Mouse (Mus musculus): Measurements from ENCODE around the gene Mycbp2. TPM values are rescaled to one million over a fixed set of nuclear protein-coding genes. Genes with fewer than 3 reads are reported as not detected.
A peak's percentile ranks its signal among the peaks of the same experiment; 100 is the strongest.

Gene Mycbp2
- polyA plus RNA-seq, 1 experiment from 2014 or later = 18.3 TPM

GRCm38 (mm10) chr14:103114994-103115670 is 231.5 kb downstream of the Mycbp2 start:
- TF ChIP-seq EP300 (IDR thresholded peaks at IDR 0.05) (no peak), CTCF (IDR thresholded peaks at IDR 0.05) (no peak)
- DNase-seq (ENCODE audit: low spot score) (peak; percentile 12), ATAC-seq (peak; percentile 48; the same call in 1 of the 2 replicates)
- Histone ChIP-seq H3K27me3 (replicated peaks; ENCODE audit: insufficient read depth, low read length) (no peaks in the 10 kb centered on the region), H3K36me3 (ENCODE audit: insufficient read depth, low read length) (peaks cover 43% of the 10 kb centered on the region), H3K9ac (replicated peaks; ENCODE audit: low read depth) (no peak overlapping the region), H3K4me2 (replicated peaks; ENCODE audit: low read depth, low read length) (no peak overlapping the region), H3K9me3 (ENCODE audit: low read length) (no peaks in the 10 kb centered on the region), H3K4me1 (ENCODE audit: insufficient read depth, low read depth, low read length) (no peaks in the 10 kb centered on the region), H3K27ac (ENCODE audit: low read length) (no peak overlapping the region), H3K4me3 (ENCODE audit: low read depth, low read length) (no peak overlapping the region)
- WGBS = 98% methylated on average over 3 of the region's 3 CpGs

- WGBS = 85% methylated on average over 3 of the region's 3 CpGs
- no peaks in the 10 kb centered on the region for H3K27me3 ChIP-seq (replicated peaks; ENCODE audit: insufficient read depth, low read length)
- H3K4me2 ChIP-seq (replicated peaks; ENCODE audit: low read depth, low read length) = no peak overlapping the region
- H3K36me3 ChIP-seq (ENCODE audit: insufficient read depth, low read length) = peaks cover 25% of the 10 kb centered on the region
- H3K9ac ChIP-seq (replicated peaks; ENCODE audit: low read depth) = no peak overlapping the region
- no peaks in the 10 kb centered on the region for H3K9me3 ChIP-seq (ENCODE audit: low read length)
- no peaks in the 10 kb centered on the region for H3K4me1 ChIP-seq (ENCODE audit: insufficient read depth, low read depth, low read length)
- H3K4me3 ChIP-seq (ENCODE audit: low read depth, low read length) = no peak overlapping the region
- no peak overlapping the region for H3K27ac ChIP-seq (ENCODE audit: low read length)
- no peak for DNase-seq (ENCODE audit: low spot score)
- TF ChIP-seq EP300 (IDR thresholded peaks at IDR 0.05) (no peak), CTCF (IDR thresholded peaks at IDR 0.05) (no peak)
- no peak for ATAC-seq
Observed at GRCm38 (mm10) chr14:103112606-103113363, 233.8 kb downstream of the Mycbp2 start.

GRCm38 (mm10) chr14:103109971-103110370 is 236.6 kb downstream of the Mycbp2 start:
- 80% methylated on average over 4 of the region's 4 CpGs for WGBS
- no peak overlapping the region for H3K27ac ChIP-seq (ENCODE audit: low read length)
- no peaks in the 10 kb centered on the region for H3K4me1 ChIP-seq (ENCODE audit: insufficient read depth, low read depth, low read length)
- H3K36me3 ChIP-seq (ENCODE audit: insufficient read depth, low read length) = peaks cover 8% of the 10 kb centered on the region; the same call in 1 of the 2 replicates
- no peak overlapping the region for H3K4me2 ChIP-seq (replicated peaks; ENCODE audit: low read depth, low read length)
- no peaks in the 10 kb centered on the region for H3K9me3 ChIP-seq (ENCODE audit: low read length)
- no peaks in the 10 kb centered on the region for H3K27me3 ChIP-seq (replicated peaks; ENCODE audit: insufficient read depth, low read length)
- DNase-seq (ENCODE audit: low spot score) (no peak), ATAC-seq (no peak)
- TF ChIP-seq EP300 (IDR thresholded peaks at IDR 0.05) = no peak
- no peak for TF ChIP-seq CTCF (IDR thresholded peaks at IDR 0.05)
- no peak overlapping the region for H3K9ac ChIP-seq (replicated peaks; ENCODE audit: low read depth)
- no peak overlapping the region for H3K4me3 ChIP-seq (ENCODE audit: low read depth, low read length)

- DNase-seq (ENCODE audit: low spot score) (no peak), ATAC-seq (no peak)
- Histone ChIP-seq H3K27ac (ENCODE audit: low read length) (no peak overlapping the region), H3K9me3 (ENCODE audit: low read length) (no peaks in the 10 kb centered on the region), H3K27me3 (replicated peaks; ENCODE audit: insufficient read depth, low read length) (no peaks in the 10 kb centered on the region), H3K4me2 (replicated peaks; ENCODE audit: low read depth, low read length) (no peak overlapping the region), H3K4me1 (ENCODE audit: insufficient read depth, low read depth, low read length) (no peaks in the 10 kb centered on the region), H3K4me3 (ENCODE audit: low read depth, low read length) (no peak overlapping the region), H3K36me3 (ENCODE audit: insufficient read depth, low read length) (no peaks in the 10 kb centered on the region), H3K9ac (replicated peaks; ENCODE audit: low read depth) (no peak overlapping the region)
- WGBS = 86% methylated on average over 2 of the region's 2 CpGs
- TF ChIP-seq CTCF (IDR thresholded peaks at IDR 0.05) (no peak), EP300 (IDR thresholded peaks at IDR 0.05) (no peak)
Observed at GRCm38 (mm10) chr14:103106301-103106700, 240.3 kb downstream of the Mycbp2 start.

GRCm38 (mm10) chr14:103102731-103103335 is 243.8 kb downstream of the Mycbp2 start:
- no peak for ATAC-seq
- TF ChIP-seq CTCF (IDR thresholded peaks at IDR 0.05) (no peak), EP300 (IDR thresholded peaks at IDR 0.05) (no peak)
- Histone ChIP-seq H3K4me1 (ENCODE audit: insufficient read depth, low read depth, low read length) (no peaks in the 10 kb centered on the region), H3K27ac (ENCODE audit: low read length) (no peak overlapping the region), H3K4me3 (ENCODE audit: low read depth, low read length) (no peak overlapping the region), H3K9me3 (ENCODE audit: low read length) (no peaks in the 10 kb centered on the region), H3K9ac (replicated peaks; ENCODE audit: low read depth) (no peak overlapping the region), H3K27me3 (replicated peaks; ENCODE audit: insufficient read depth, low read length) (no peaks in the 10 kb centered on the region), H3K36me3 (ENCODE audit: insufficient read depth, low read length) (no peaks in the 10 kb centered on the region), H3K4me2 (replicated peaks; ENCODE audit: low read depth, low read length) (no peak overlapping the region)
- 48% methylated on average over 10 of the region's 10 CpGs for WGBS
- DNase-seq (ENCODE audit: low spot score) = no peak

GRCm38 (mm10) chr14:103102246-103102645 is 244.4 kb downstream of the Mycbp2 start:
- Histone ChIP-seq H3K9me3 (ENCODE audit: low read length) (no peaks in the 10 kb centered on the region), H3K4me2 (replicated peaks; ENCODE audit: low read depth, low read length) (no peak overlapping the region), H3K9ac (replicated peaks; ENCODE audit: low read depth) (no peak overlapping the region), H3K36me3 (ENCODE audit: insufficient read depth, low read length) (no peaks in the 10 kb centered on the region), H3K27ac (ENCODE audit: low read length) (no peak overlapping the region), H3K4me1 (ENCODE audit: insufficient read depth, low read depth, low read length) (0 out of 2 replicates have a peak, but pooled peaks cover 3% of the 10 kb centered on the region), H3K27me3 (replicated peaks; ENCODE audit: insufficient read depth, low read length) (no peaks in the 10 kb centered on the region), H3K4me3 (ENCODE audit: low read depth, low read length) (no peak overlapping the region)
- ATAC-seq = no peak
- DNase-seq (ENCODE audit: low spot score) = peak; percentile 38
- WGBS = 51% methylated on average over 6 of the region's 6 CpGs
- TF ChIP-seq CTCF (IDR thresholded peaks at IDR 0.05) = no peak
- no peak for TF ChIP-seq EP300 (IDR thresholded peaks at IDR 0.05)

Data from lung, postnatal 0 days (tissue).